Mouse (Mus musculus): ENCODE data around the gene Castor1. TPM values are rescaled to one million over a fixed set of nuclear protein-coding genes. Genes with fewer than 3 reads are reported as not detected.

Gene Castor1
- polyA plus RNA-seq, 1 experiment from 2014 or later: 2.1 TPM

DNA sequence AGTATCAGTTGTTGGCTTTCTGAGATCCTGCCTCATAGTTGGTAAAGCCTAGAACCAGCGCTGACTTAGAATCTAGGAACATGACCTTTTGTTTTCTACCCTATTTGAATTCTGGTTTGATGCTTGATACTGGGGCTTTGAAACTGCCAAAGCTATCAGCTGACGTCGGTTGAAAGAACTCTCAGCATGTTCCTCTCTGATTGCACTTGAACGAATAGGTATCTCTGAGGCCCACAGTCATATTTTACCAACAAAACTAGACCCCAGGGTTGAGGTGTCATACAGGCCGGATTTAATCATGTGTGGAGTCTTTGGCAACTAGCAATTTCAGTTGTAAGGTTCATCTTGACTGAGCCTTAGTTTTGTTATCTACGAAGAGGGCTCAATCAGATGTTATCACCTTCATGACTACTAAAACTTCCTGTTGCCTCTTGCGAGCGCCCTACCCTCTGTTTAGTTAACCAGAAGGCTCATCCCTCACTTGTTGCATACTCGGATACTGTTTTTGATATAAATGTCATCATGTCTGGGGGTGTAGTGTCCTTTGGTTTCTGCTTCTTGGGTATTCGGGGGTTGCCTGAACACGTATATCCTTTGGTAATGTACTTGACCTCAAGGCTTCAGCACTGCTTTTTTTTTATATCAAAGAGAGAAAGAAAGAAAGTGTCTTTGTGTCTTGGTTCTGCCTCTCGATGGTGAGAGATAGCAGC lies 14.9 kb upstream of the Castor1 start:
- DNase-seq: no peak
- H3K27me3 ChIP-seq (ENCODE audit: control insufficient read depth, insufficient read depth, low read length): no peaks in the 10 kb centered on the region
- no peak overlapping the region for H3K4me3 ChIP-seq (replicated peaks; ENCODE audit: low read depth, low read length)
- peaks cover 17% of the 10 kb centered on the region for H3K36me3 ChIP-seq (ENCODE audit: control insufficient read depth, insufficient read depth, low read length)
- no peaks in the 10 kb centered on the region for H3K4me1 ChIP-seq (ENCODE audit: control insufficient read depth, insufficient read depth, low read length)
- WGBS: 86% methylated on average over 12 of the region's 12 CpGs
- ATAC-seq (ENCODE audit: low FRiP score, low TSS enrichment): no peak
- no peak overlapping the region for H3K27ac ChIP-seq (replicated peaks; ENCODE audit: low read depth, low read length)
- H3K4me2 ChIP-seq (ENCODE audit: low read length): no peak overlapping the region
- no peak overlapping the region for H3K9ac ChIP-seq (replicated peaks; ENCODE audit: low read length)
- no peaks in the 10 kb centered on the region for H3K9me3 ChIP-seq (ENCODE audit: control insufficient read depth, low read length)

DNA sequence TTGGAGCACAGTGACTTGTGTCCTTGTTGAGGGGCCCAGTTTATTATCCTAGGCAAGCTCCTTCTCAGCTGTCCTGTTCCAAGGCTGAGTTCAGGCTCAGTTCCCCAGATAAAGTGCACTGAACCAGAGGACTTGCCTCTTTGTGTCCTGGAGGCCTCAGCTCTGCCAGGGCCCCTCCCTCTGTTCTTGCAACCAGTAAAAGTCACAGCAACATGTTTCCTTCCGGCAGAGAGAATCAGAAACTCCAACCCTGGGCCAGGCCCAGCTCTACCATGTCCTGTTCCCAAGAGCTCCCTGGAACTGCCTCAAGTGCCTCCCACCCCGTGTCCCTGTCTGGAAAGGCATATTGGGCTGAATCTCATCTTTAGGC lies 14.3 kb upstream of the Castor1 start:
- no peak for DNase-seq
- Histone ChIP-seq H3K4me1 (ENCODE audit: control insufficient read depth, insufficient read depth, low read length) (no peaks in the 10 kb centered on the region), H3K27ac (replicated peaks; ENCODE audit: low read depth, low read length) (no peak overlapping the region), H3K4me2 (ENCODE audit: low read length) (no peak overlapping the region), H3K9ac (replicated peaks; ENCODE audit: low read length) (no peak overlapping the region), H3K36me3 (ENCODE audit: control insufficient read depth, insufficient read depth, low read length) (peaks cover 22% of the 10 kb centered on the region), H3K9me3 (ENCODE audit: control insufficient read depth, low read length) (no peaks in the 10 kb centered on the region), H3K4me3 (replicated peaks; ENCODE audit: low read depth, low read length) (no peak overlapping the region), H3K27me3 (ENCODE audit: control insufficient read depth, insufficient read depth, low read length) (no peaks in the 10 kb centered on the region)
- ATAC-seq (ENCODE audit: low FRiP score, low TSS enrichment): no peak
- 55% methylated on average over 2 of the region's 2 CpGs for WGBS

DNA sequence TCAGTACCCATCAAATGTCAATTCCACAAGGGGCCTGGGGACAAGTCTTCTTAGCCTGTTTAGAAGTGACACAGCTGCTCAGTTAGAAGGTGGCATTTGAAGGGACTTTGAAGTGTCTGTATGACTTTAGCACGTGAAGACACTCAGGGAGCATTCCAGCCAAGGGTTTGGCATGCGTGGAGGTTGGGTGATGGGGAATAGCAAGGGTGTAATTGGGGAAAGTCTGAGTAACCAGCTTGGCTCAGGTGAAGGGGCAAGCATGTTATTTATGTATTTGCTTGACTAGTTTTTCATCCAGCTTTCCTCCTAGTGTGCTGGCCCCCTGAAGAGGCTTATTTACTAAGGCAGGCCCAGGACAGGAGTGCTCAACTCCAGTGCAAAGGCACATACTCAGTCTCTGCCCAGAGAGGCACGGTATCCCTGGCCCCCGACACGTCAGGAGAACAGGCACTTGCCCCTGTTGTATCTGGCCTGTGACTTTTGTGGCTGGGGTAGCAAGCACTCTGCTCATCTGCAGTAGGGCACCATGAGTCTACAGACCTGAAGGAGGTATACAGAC lies 12.8 kb upstream of the Castor1 start:
- Histone ChIP-seq H3K4me1 (ENCODE audit: control insufficient read depth, insufficient read depth, low read length) (no peaks in the 10 kb centered on the region), H3K9ac (replicated peaks; ENCODE audit: low read length) (no peak overlapping the region), H3K9me3 (ENCODE audit: control insufficient read depth, low read length) (no peaks in the 10 kb centered on the region), H3K36me3 (ENCODE audit: control insufficient read depth, insufficient read depth, low read length) (peaks cover 35% of the 10 kb centered on the region), H3K4me3 (replicated peaks; ENCODE audit: low read depth, low read length) (no peak overlapping the region), H3K27me3 (ENCODE audit: control insufficient read depth, insufficient read depth, low read length) (no peaks in the 10 kb centered on the region), H3K27ac (replicated peaks; ENCODE audit: low read depth, low read length) (no peak overlapping the region), H3K4me2 (ENCODE audit: low read length) (no peak overlapping the region)
- no peak for DNase-seq
- no peak for ATAC-seq (ENCODE audit: low FRiP score, low TSS enrichment)
- 85% methylated on average over 5 of the region's 5 CpGs for WGBS

DNA sequence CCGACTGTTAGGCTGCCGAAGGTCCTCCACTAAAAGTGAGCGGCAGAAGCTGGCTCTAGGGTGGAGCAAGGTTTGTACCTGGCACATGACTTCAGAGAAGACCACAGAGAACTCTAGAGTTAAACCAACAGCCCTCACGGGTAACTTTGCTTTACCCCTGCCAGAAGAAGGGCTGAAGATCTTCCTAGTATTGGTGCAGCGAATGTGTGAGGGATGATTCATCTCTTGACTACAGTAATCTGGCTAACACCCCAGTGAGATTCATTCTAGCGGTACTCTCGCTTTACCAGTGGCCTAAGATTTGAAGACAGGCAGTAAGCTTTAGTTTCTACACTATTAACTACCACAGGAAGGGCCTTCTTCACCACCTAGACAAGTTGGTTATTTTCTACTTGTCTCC lies 12.1 kb upstream of the Castor1 start:
- Histone ChIP-seq H3K36me3 (ENCODE audit: control insufficient read depth, insufficient read depth, low read length) (peaks cover 43% of the 10 kb centered on the region), H3K9ac (replicated peaks; ENCODE audit: low read length) (no peak overlapping the region), H3K27me3 (ENCODE audit: control insufficient read depth, insufficient read depth, low read length) (no peaks in the 10 kb centered on the region), H3K4me1 (ENCODE audit: control insufficient read depth, insufficient read depth, low read length) (no peaks in the 10 kb centered on the region), H3K27ac (replicated peaks; ENCODE audit: low read depth, low read length) (no peak overlapping the region), H3K9me3 (ENCODE audit: control insufficient read depth, low read length) (no peaks in the 10 kb centered on the region), H3K4me2 (ENCODE audit: low read length) (no peak overlapping the region), H3K4me3 (replicated peaks; ENCODE audit: low read depth, low read length) (no peak overlapping the region)
- ATAC-seq (ENCODE audit: low FRiP score, low TSS enrichment): no peak
- 92% methylated on average over 7 of the region's 7 CpGs for WGBS
- DNase-seq: no peak

DNA sequence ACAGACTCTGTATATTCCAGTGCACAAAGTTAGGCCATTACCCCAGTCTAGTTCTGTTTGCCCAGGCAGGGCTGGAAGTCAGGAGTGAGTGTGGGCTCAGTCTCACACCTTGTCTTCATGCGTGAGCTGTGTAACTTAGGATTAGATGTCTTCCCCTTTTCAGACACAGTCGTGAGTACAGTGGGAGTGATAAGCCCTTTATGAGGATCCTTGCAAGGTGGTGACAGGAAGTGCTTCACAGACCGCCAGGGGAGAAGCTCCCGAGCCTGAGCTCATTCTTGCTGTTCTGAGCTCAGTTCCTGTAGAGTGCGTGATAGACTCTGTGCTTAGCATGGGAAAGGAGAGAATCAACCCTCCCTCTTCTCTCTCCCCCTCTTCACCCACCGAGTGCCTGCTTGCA lies 11.5 kb upstream of the Castor1 start:
- WGBS: 82% methylated on average over 6 of the region's 6 CpGs
- H3K9me3 ChIP-seq (ENCODE audit: control insufficient read depth, low read length): no peaks in the 10 kb centered on the region

DNA sequence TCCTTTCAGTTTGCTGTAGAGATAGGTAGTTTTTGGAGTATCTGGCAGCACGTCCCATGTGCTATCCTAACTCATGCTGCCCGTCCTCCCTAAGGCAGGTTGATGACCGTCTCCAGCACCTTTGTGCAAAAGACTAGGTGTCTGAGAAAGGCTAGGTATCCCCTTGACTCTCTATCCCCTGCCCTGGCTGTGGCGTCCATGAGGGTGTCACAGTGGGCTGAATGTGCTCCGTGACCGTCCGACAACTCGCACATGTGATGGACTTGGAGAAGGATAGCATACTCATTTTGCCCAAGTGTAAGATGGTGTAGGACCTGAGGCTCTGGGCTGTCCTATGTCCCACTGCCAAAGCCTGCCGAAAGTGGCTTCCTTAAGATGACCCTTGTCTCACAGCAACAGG lies 10.4 kb upstream of the Castor1 start:
- no peaks in the 10 kb centered on the region for H3K27me3 ChIP-seq (ENCODE audit: control insufficient read depth, insufficient read depth, low read length)

More for the DNA sequence above, 11.5 kb upstream of the Castor1 start:
- DNase-seq (no peak), ATAC-seq (ENCODE audit: low FRiP score, low TSS enrichment) (no peak)
- Histone ChIP-seq H3K4me2 (ENCODE audit: low read length) (no peak overlapping the region), H3K9ac (replicated peaks; ENCODE audit: low read length) (no peak overlapping the region), H3K4me3 (replicated peaks; ENCODE audit: low read depth, low read length) (no peak overlapping the region), H3K27ac (replicated peaks; ENCODE audit: low read depth, low read length) (no peak overlapping the region), H3K27me3 (ENCODE audit: control insufficient read depth, insufficient read depth, low read length) (no peaks in the 10 kb centered on the region), H3K4me1 (ENCODE audit: control insufficient read depth, insufficient read depth, low read length) (no peaks in the 10 kb centered on the region), H3K36me3 (ENCODE audit: control insufficient read depth, insufficient read depth, low read length) (peaks cover 45% of the 10 kb centered on the region)

DNA sequence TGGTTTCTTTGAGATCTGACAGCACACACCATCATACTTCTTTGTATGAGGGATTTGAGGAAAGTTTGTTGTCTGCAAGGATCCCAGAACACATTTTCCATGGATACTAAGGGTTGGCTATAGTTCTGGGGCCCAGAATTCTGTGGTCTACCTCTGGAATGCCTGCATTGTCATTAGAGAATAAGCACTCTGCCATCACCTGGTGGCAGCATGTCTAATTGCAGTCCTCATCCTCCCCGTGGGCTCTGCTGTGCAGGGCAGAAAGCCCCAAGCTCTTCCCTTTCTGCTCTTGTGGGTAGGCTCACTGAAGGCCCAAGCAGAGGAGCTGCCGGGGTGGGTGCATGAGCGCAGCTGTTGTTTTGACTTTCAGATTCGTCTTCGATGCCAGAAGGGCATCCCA lies 8.5 kb upstream of the Castor1 start:
- no peak overlapping the region for H3K9ac ChIP-seq (replicated peaks; ENCODE audit: low read length)
- DNase-seq: no peak
- H3K4me1 ChIP-seq (ENCODE audit: control insufficient read depth, insufficient read depth, low read length): no peaks in the 10 kb centered on the region
- ATAC-seq (ENCODE audit: low FRiP score, low TSS enrichment): no peak
- H3K9me3 ChIP-seq (ENCODE audit: control insufficient read depth, low read length): no peaks in the 10 kb centered on the region
- no peak overlapping the region for H3K27ac ChIP-seq (replicated peaks; ENCODE audit: low read depth, low read length)
- 84% methylated on average over 5 of the region's 5 CpGs for WGBS
- no peaks in the 10 kb centered on the region for H3K27me3 ChIP-seq (ENCODE audit: control insufficient read depth, insufficient read depth, low read length)
- H3K4me2 ChIP-seq (ENCODE audit: low read length): no peak overlapping the region
- peaks cover 74% of the 10 kb centered on the region for H3K36me3 ChIP-seq (ENCODE audit: control insufficient read depth, insufficient read depth, low read length)
- H3K4me3 ChIP-seq (replicated peaks; ENCODE audit: low read depth, low read length): no peak overlapping the region

More for the DNA sequence above, 10.4 kb upstream of the Castor1 start:
- H3K27ac ChIP-seq (replicated peaks; ENCODE audit: low read depth, low read length): no peak overlapping the region
- 95% methylated on average over 9 of the region's 9 CpGs for WGBS
- ATAC-seq (ENCODE audit: low FRiP score, low TSS enrichment) (no peak), DNase-seq (no peak)
- no peak overlapping the region for H3K9ac ChIP-seq (replicated peaks; ENCODE audit: low read length)
- H3K4me3 ChIP-seq (replicated peaks; ENCODE audit: low read depth, low read length): no peak overlapping the region
- no peak overlapping the region for H3K4me2 ChIP-seq (ENCODE audit: low read length)
- peaks cover 55% of the 10 kb centered on the region for H3K36me3 ChIP-seq (ENCODE audit: control insufficient read depth, insufficient read depth, low read length)
- no peaks in the 10 kb centered on the region for H3K4me1 ChIP-seq (ENCODE audit: control insufficient read depth, insufficient read depth, low read length)
- no peaks in the 10 kb centered on the region for H3K9me3 ChIP-seq (ENCODE audit: control insufficient read depth, low read length)

DNA sequence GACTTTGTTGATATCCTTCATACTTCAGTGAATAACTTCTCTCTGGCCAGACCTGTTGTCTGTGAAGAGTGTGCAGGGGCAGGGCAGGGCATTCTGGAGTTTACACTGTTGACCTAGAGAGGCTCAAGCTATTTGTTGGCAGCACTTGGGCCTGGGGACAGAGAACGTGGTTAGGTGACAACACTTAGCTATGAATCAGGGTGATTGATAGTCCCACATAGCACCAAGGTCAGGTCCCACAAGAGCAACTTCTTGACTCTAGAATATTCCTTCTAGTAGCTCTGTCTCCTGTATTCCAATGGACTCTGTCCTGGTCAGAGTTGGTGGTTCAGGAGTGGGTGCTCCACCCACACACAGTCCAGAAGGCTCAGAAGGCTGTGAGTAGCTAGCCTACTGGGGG lies 7.2 kb upstream of the Castor1 start:
- ATAC-seq (ENCODE audit: low FRiP score, low TSS enrichment): no peak
- DNase-seq: no peak
- H3K9me3 ChIP-seq (ENCODE audit: control insufficient read depth, low read length): no peaks in the 10 kb centered on the region
- no peaks in the 10 kb centered on the region for H3K27me3 ChIP-seq (ENCODE audit: control insufficient read depth, insufficient read depth, low read length)
- WGBS: 96% methylated on average over 1 of the region's 1 CpGs
- no peaks in the 10 kb centered on the region for H3K4me1 ChIP-seq (ENCODE audit: control insufficient read depth, insufficient read depth, low read length)
- no peak overlapping the region for H3K27ac ChIP-seq (replicated peaks; ENCODE audit: low read depth, low read length)
- H3K9ac ChIP-seq (replicated peaks; ENCODE audit: low read length): no peak overlapping the region
- no peak overlapping the region for H3K4me2 ChIP-seq (ENCODE audit: low read length)
- H3K4me3 ChIP-seq (replicated peaks; ENCODE audit: low read depth, low read length): no peak overlapping the region
- H3K36me3 ChIP-seq (ENCODE audit: control insufficient read depth, insufficient read depth, low read length): peaks cover 84% of the 10 kb centered on the region

DNA sequence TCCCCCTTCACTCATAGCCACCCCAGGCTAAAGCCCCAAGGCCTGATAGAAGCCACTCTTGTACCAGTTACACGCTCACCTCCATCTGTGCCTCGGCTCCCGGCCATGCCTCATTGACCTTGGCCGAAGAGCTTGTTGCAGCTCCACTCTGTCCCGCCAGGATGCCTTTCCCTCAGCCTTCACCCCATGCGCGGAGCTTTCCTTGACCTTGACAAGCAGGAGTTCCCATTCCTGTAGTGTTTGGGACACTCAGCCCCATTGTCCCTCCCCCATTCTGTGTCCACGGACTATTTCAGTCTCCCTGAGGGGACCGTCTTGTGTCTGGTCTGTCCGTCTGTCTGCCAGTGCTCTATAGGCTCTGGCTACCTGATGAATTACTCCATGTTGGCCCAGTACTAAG lies 4.9 kb upstream of the Castor1 start:
- Histone ChIP-seq H3K4me1 (ENCODE audit: control insufficient read depth, insufficient read depth, low read length) (peaks cover 3% of the 10 kb centered on the region; the same call in 1 of the 2 replicates), H3K27ac (replicated peaks; ENCODE audit: low read depth, low read length) (no peak overlapping the region), H3K9ac (replicated peaks; ENCODE audit: low read length) (no peak overlapping the region), H3K27me3 (ENCODE audit: control insufficient read depth, insufficient read depth, low read length) (peaks cover 9% of the 10 kb centered on the region), H3K36me3 (ENCODE audit: control insufficient read depth, insufficient read depth, low read length) (peaks cover 67% of the 10 kb centered on the region), H3K4me3 (replicated peaks; ENCODE audit: low read depth, low read length) (no peak overlapping the region), H3K9me3 (ENCODE audit: control insufficient read depth, low read length) (peaks cover 5% of the 10 kb centered on the region; the same call in 1 of the 2 replicates), H3K4me2 (ENCODE audit: low read length) (no peak overlapping the region)
- DNase-seq (no peak), ATAC-seq (ENCODE audit: low FRiP score, low TSS enrichment) (no peak)
- 96% methylated on average over 10 of the region's 10 CpGs for WGBS

Data from midbrain, embryonic 14.5 days (tissue).